Mouse (Mus musculus): Measurements from ENCODE around the gene Gja4. TPM values are rescaled to one million over a fixed set of nuclear protein-coding genes. Genes with fewer than 3 reads are reported as not detected.

Gja4 gene
- total and polyA plus RNA-seq, 3 experiments, result not detected

DNA sequence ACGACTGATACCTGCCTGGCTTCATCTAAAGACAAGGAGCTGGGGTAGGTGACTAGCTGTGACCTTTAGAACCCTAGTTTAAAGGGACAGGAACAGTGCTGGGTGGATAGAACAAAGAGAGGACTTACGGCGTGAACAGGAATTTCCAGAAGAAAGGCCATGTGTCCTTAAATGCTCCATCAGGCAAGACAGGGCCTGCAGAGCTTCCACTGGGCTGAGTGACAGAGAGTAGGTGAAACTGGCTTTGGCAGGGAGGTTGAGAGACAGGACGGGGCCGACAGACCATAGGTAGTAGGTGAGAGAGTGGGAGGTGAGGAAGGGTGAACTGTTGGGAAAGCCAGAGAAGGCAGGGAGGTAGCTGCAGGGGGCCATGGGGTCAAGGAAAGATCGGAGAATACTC is 27.5 kb upstream of the Gja4 start:
- no peak for TF ChIP-seq ETS1 (conservative IDR thresholded peaks at IDR 0.05; ENCODE audit: low read depth, low read length)
- no peak for TF ChIP-seq MYC (IDR thresholded peaks at IDR 0.05; ENCODE audit: low read depth, low read length)
- TF ChIP-seq ZMIZ1 (IDR thresholded peaks at IDR 0.05; ENCODE audit: low read depth, low read length), result no peak
- TF ChIP-seq MEF2A (IDR thresholded peaks at IDR 0.05; ENCODE audit: borderline replicate concordance, low read depth, low read length), result no peak
- no peak for TF ChIP-seq CHD1 (IDR thresholded peaks at IDR 0.05; ENCODE audit: low read depth, low read length)
- no peak overlapping the region for H3K27ac ChIP-seq (ENCODE audit: insufficient read depth, low read depth)
- H3K9me3 ChIP-seq (replicated peaks; ENCODE audit: low read length), result no peaks in the 10 kb centered on the region
- H3K4me3 ChIP-seq (replicated peaks in 1 of 3; ENCODE audit: low read depth in 2 of 3, low read length in 2 of 3, poor library complexity in 1 of 3), result no peak overlapping the region
- no peaks in the 10 kb centered on the region for H3K27me3 ChIP-seq (replicated peaks)
- H3K4me2 ChIP-seq (ENCODE audit: insufficient read depth, low read depth, poor library complexity, severe bottlenecking), result no peak overlapping the region
- no peaks in the 10 kb centered on the region for H3K79me2 ChIP-seq (replicated peaks; ENCODE audit: control insufficient read depth, extremely low read depth, insufficient read depth, poor library complexity, severe bottlenecking)
- no peak overlapping the region for H3K9ac ChIP-seq (ENCODE audit: insufficient read depth, low read depth)
- no peaks in the 10 kb centered on the region for H3K36me3 ChIP-seq (replicated peaks in 1 of 2; ENCODE audit: control insufficient read depth in 1 of 2, insufficient read depth in 1 of 2, low read length in 1 of 2)
- in situ Hi-C loops (cut with MboI; ENCODE audit: low pct_ligation_motif_present, low pct_unique_long_range_greater_than_20kb, low sequenced_read_pairs) (no loop called here), dilution Hi-C loops (cut with MboI; ENCODE audit: extremely low pct_ligation_motif_present, extremely low pct_unique_long_range_greater_than_20kb, low sequenced_read_pairs) (no loop called here)
- no peaks in the 10 kb centered on the region for H3K4me1 ChIP-seq (ENCODE audit: control insufficient read depth in 1 of 2, insufficient read depth in 2 of 2)
- no peak for DNase-seq (ENCODE audit: extremely low read depth)

DNA sequence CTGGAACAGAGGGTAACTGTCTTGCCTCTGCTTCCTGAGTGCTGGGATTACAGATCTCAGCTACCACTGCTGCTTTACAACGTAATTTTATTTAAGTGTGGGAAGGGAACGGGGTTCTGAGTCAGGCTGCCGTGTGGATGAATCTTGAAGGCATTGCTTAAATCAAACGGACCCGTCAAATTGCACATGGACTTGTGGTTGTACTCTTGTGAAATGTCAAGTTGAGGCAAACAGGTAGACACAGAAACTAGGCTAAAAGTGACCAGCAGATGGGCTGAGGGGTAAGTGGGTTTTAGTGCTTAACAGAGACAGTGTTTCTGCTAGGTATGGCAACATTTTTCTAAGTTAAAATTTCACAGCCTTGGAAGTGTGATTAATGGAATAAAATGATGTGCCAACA is 23.8 kb upstream of the Gja4 start:
- H3K9me3 ChIP-seq (replicated peaks; ENCODE audit: low read length), result no peaks in the 10 kb centered on the region
- H3K27ac ChIP-seq (ENCODE audit: insufficient read depth, low read depth), result no peak overlapping the region
- H3K4me1 ChIP-seq (ENCODE audit: control insufficient read depth in 1 of 2, insufficient read depth in 2 of 2), result no peaks in the 10 kb centered on the region
- in situ Hi-C loops (cut with MboI; ENCODE audit: low pct_ligation_motif_present, low pct_unique_long_range_greater_than_20kb, low sequenced_read_pairs), result no loop called here
- no peak overlapping the region for H3K4me2 ChIP-seq (ENCODE audit: insufficient read depth, low read depth, poor library complexity, severe bottlenecking)
- TF ChIP-seq MAFK (IDR thresholded peaks at IDR 0.05; ENCODE audit: insufficient replicate concordance, low read length), result no peak
- TF ChIP-seq USF2 (conservative IDR thresholded peaks at IDR 0.05; ENCODE audit: low read depth, low read length), result no peak
- TF ChIP-seq MAZ (IDR thresholded peaks at IDR 0.05; ENCODE audit: low read depth, low read length), result no peak
- no peak for TF ChIP-seq CHD2 (IDR thresholded peaks at IDR 0.05; ENCODE audit: low read length)
- no peak for TF ChIP-seq E2F4 (IDR thresholded peaks at IDR 0.05; ENCODE audit: insufficient replicate concordance, low read depth, low read length)
- TF ChIP-seq JUN (IDR thresholded peaks at IDR 0.05; ENCODE audit: insufficient read depth, low read depth, low read length), result no peak
- TF ChIP-seq ZC3H11A (IDR thresholded peaks at IDR 0.05; ENCODE audit: low read depth, low read length), result no peak
- TF ChIP-seq HCFC1 (IDR thresholded peaks at IDR 0.05; ENCODE audit: low read depth, low read length), result no peak
- TF ChIP-seq ZMIZ1 (IDR thresholded peaks at IDR 0.05; ENCODE audit: low read depth, low read length), result no peak
- TF ChIP-seq RAD21 (IDR thresholded peaks at IDR 0.05; ENCODE audit: low read depth, low read length), result no peak
- no peaks in the 10 kb centered on the region for H3K27me3 ChIP-seq (replicated peaks)
- no peaks in the 10 kb centered on the region for H3K36me3 ChIP-seq (replicated peaks in 1 of 2; ENCODE audit: control insufficient read depth in 1 of 2, insufficient read depth in 1 of 2, low read length in 1 of 2)
- DNase-seq (ENCODE audit: extremely low read depth), result no peak
- dilution Hi-C loops (cut with MboI; ENCODE audit: extremely low pct_ligation_motif_present, extremely low pct_unique_long_range_greater_than_20kb, low sequenced_read_pairs), result no loop called here
- H3K79me2 ChIP-seq (replicated peaks; ENCODE audit: control insufficient read depth, extremely low read depth, insufficient read depth, poor library complexity, severe bottlenecking), result no peaks in the 10 kb centered on the region
- H3K4me3 ChIP-seq (replicated peaks in 1 of 3; ENCODE audit: low read depth in 2 of 3, low read length in 2 of 3, poor library complexity in 1 of 3), result no peak overlapping the region
- no peak overlapping the region for H3K9ac ChIP-seq (ENCODE audit: insufficient read depth, low read depth)
